Mouse (Mus musculus): Measurements from ENCODE around the gene Hap1. TPM values are rescaled to one million over a fixed set of nuclear protein-coding genes. Genes with fewer than 3 reads are reported as not detected.
"Not testable (repeated sequence)": the region's sequence is repeated elsewhere in the genome, so short reads cannot be mapped to it uniquely, and the experiment has no call there.

Gene Hap1
- polyA plus RNA-seq, 1 experiment from 2014 or later = 0.37 TPM

GRCm38 (mm10) chr11:100312096-100312679 is 43.7 kb downstream of the Hap1 start:
- DNase-seq = no peak
- Histone ChIP-seq H3K36me3 (no peaks in the 10 kb centered on the region), H3K9ac (no peak overlapping the region), H3K4me1 (replicated peaks) (peaks cover 8% of the 10 kb centered on the region), H3K27me3 (no peaks in the 10 kb centered on the region), H3K9me3 (replicated peaks) (no peaks in the 10 kb centered on the region), H3K27ac (no peak overlapping the region), H3K4me2 (no peak overlapping the region), H3K4me3 (replicated peaks) (no peak overlapping the region)
- 42% methylated on average over 5 of the region's 5 CpGs for WGBS (ENCODE audit: insufficient replicate concordance)
- no peak for ATAC-seq (ENCODE audit: low read depth)

GRCm38 (mm10) chr11:100311656-100312055 is 44.3 kb downstream of the Hap1 start:
- ATAC-seq (ENCODE audit: low read depth) (no peak), DNase-seq (no peak)
- Histone ChIP-seq H3K4me2 (no peak overlapping the region), H3K9ac (no peak overlapping the region), H3K4me3 (replicated peaks) (no peak overlapping the region), H3K27me3 (no peaks in the 10 kb centered on the region), H3K36me3 (no peaks in the 10 kb centered on the region), H3K27ac (no peak overlapping the region), H3K9me3 (replicated peaks) (no peaks in the 10 kb centered on the region), H3K4me1 (replicated peaks) (peaks cover 6% of the 10 kb centered on the region; the same call in 1 of the 2 replicates)
- WGBS (ENCODE audit: insufficient replicate concordance) = 67% methylated on average over 1 of the region's 1 CpGs

DNA sequence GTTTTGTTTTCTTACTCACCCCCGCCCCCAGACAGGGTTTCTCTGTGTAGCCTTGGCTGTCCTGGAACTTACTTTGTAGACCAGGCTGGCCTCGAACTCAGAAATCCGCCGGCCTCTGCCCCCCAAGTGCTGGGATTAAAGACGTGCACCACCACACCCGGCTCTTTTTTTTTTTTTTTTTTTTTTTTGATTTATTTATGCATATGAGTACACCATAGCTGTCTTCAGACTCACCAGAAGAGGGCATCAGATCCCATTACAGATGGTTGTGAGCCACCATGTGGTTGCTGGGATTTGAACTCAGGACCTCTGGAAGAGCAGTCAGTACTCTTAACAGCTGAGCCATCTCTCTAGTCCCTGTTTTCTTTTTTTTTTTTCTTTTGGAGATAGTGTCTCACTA is 47.3 kb downstream of the Hap1 start:
- not testable (repeated sequence) for H3K36me3 ChIP-seq; ATAC-seq (ENCODE audit: low read depth); H3K4me3 ChIP-seq (replicated peaks); H3K4me2 ChIP-seq; H3K27me3 ChIP-seq; H3K9me3 ChIP-seq (replicated peaks); H3K4me1 ChIP-seq (replicated peaks); DNase-seq; H3K27ac ChIP-seq; H3K9ac ChIP-seq
- WGBS (ENCODE audit: insufficient replicate concordance) = 75% methylated on average over 6 of the region's 6 CpGs

- Histone ChIP-seq H3K36me3 (no peaks in the 10 kb centered on the region), H3K27ac (no peak overlapping the region), H3K4me1 (replicated peaks) (no peaks in the 10 kb centered on the region), H3K4me2 (no peak overlapping the region), H3K4me3 (replicated peaks) (no peak overlapping the region), H3K27me3 (0 out of 2 replicates have a peak, but pooled peaks cover 4% of the 10 kb centered on the region), H3K9ac (no peak overlapping the region), H3K9me3 (replicated peaks) (no peaks in the 10 kb centered on the region)
- DNase-seq (no peak), ATAC-seq (ENCODE audit: low read depth) (no peak)
- WGBS (ENCODE audit: insufficient replicate concordance) = 73% methylated on average over 5 of the region's 5 CpGs
These were observed 48.0 kb downstream of the Hap1 start for GRCm38 (mm10) chr11:100307900-100308299.

GRCm38 (mm10) chr11:100301292-100301691 is 54.6 kb downstream of the Hap1 start:
- Histone ChIP-seq H3K27ac (no peak overlapping the region), H3K4me3 (replicated peaks) (no peak overlapping the region), H3K4me1 (replicated peaks) (peaks cover 5% of the 10 kb centered on the region), H3K9me3 (replicated peaks) (no peaks in the 10 kb centered on the region), H3K9ac (no peak overlapping the region), H3K27me3 (0 out of 2 replicates have a peak, but pooled peaks cover 4% of the 10 kb centered on the region), H3K36me3 (no peaks in the 10 kb centered on the region), H3K4me2 (no peak overlapping the region)
- DNase-seq (no peak), ATAC-seq (ENCODE audit: low read depth) (no peak)
- 22% methylated on average over 5 of the region's 5 CpGs for WGBS (ENCODE audit: insufficient replicate concordance)

GRCm38 (mm10) chr11:100300293-100300692 is 55.6 kb downstream of the Hap1 start:
- no peaks in the 10 kb centered on the region for H3K36me3 ChIP-seq
- H3K9me3 ChIP-seq (replicated peaks) = no peaks in the 10 kb centered on the region
- H3K27me3 ChIP-seq = 0 out of 2 replicates have a peak, but pooled peaks cover under 1% of the 10 kb centered on the region
- no peak overlapping the region for H3K4me2 ChIP-seq
- H3K4me1 ChIP-seq (replicated peaks) = peaks cover 5% of the 10 kb centered on the region
- no peak overlapping the region for H3K4me3 ChIP-seq (replicated peaks)
- H3K9ac ChIP-seq = no peak overlapping the region
- no peak for ATAC-seq (ENCODE audit: low read depth)
- 6% methylated on average over 5 of the region's 5 CpGs for WGBS (ENCODE audit: insufficient replicate concordance)
- no peak overlapping the region for H3K27ac ChIP-seq
- peak; percentile 65 for DNase-seq

- Histone ChIP-seq H3K36me3 (no peaks in the 10 kb centered on the region), H3K4me3 (replicated peaks) (no peak overlapping the region; the same call in 1 of the 2 replicates), H3K4me1 (replicated peaks) (peaks cover 5% of the 10 kb centered on the region), H3K9ac (no peak overlapping the region; the same call in 1 of the 2 replicates), H3K9me3 (replicated peaks) (no peaks in the 10 kb centered on the region), H3K4me2 (peak overlapping the region; percentile 54), H3K27me3 (no peaks in the 10 kb centered on the region), H3K27ac (no peak overlapping the region)
- peak; percentile 43 for ATAC-seq (ENCODE audit: low read depth)
- peak; percentile 70 for DNase-seq
- 16% methylated on average over 18 of the region's 18 CpGs for WGBS (ENCODE audit: insufficient replicate concordance)
These were observed 57.5 kb downstream of the Hap1 start for GRCm38 (mm10) chr11:100298274-100299036.

GRCm38 (mm10) chr11:100297801-100298200 is 58.1 kb downstream of the Hap1 start:
- no peaks in the 10 kb centered on the region for H3K9me3 ChIP-seq (replicated peaks)
- H3K27me3 ChIP-seq = no peaks in the 10 kb centered on the region
- H3K4me1 ChIP-seq (replicated peaks) = peaks cover 5% of the 10 kb centered on the region
- DNase-seq (no peak), ATAC-seq (ENCODE audit: low read depth) (no peak)
- H3K9ac ChIP-seq = no peak overlapping the region; the same call in 1 of the 2 replicates
- H3K36me3 ChIP-seq = no peaks in the 10 kb centered on the region
- 29% methylated on average over 5 of the region's 5 CpGs for WGBS (ENCODE audit: insufficient replicate concordance)
- H3K27ac ChIP-seq = no peak overlapping the region
- H3K4me2 ChIP-seq = peak overlapping the region; percentile 54
- H3K4me3 ChIP-seq (replicated peaks) = no peak overlapping the region; the same call in 1 of the 2 replicates

Other genes starting within 250 kb of the Hap1 start
- 0.10 and 0.20 TPM in 2 replicates for gene Krt13, start 234.6 kb downstream of the Hap1 start, polyA plus RNA-seq (2015; fragmentation: Nextera tagmentation; extraction: Ambion mirVana)
- 1.5 and 2.1 TPM in 2 replicates for gene Krt15, start 220.2 kb downstream of the Hap1 start, polyA plus RNA-seq (2015; fragmentation: Nextera tagmentation; extraction: Ambion mirVana)
- 2.6 and 4.3 TPM in 2 replicates for gene Krt19, start 207.5 kb downstream of the Hap1 start, polyA plus RNA-seq (2015; fragmentation: Nextera tagmentation; extraction: Ambion mirVana)
- gene Krt9, start 162.9 kb downstream of the Hap1 start, polyA plus RNA-seq (2015; fragmentation: Nextera tagmentation; extraction: Ambion mirVana) = not detected in 2 replicates
- 0.90 and 1.0 TPM in 2 replicates for gene Krt14, start 148.6 kb downstream of the Hap1 start, polyA plus RNA-seq (2015; fragmentation: Nextera tagmentation; extraction: Ambion mirVana)
- not detected in 2 replicates for gene Krt16, start 107.2 kb downstream of the Hap1 start, polyA plus RNA-seq (2015; fragmentation: Nextera tagmentation; extraction: Ambion mirVana)
- gene Krt17, start 95.1 kb downstream of the Hap1 start, polyA plus RNA-seq (2015; fragmentation: Nextera tagmentation; extraction: Ambion mirVana) = 0.41 and 0.62 TPM in 2 replicates
- not detected in 2 replicates for gene Krt42, start 86.3 kb downstream of the Hap1 start, polyA plus RNA-seq (2015; fragmentation: Nextera tagmentation; extraction: Ambion mirVana)
- gene Eif1, start 36.2 kb downstream of the Hap1 start, polyA plus RNA-seq (2015; fragmentation: Nextera tagmentation; extraction: Ambion mirVana) = 1,883 and 1,943 TPM in 2 replicates
- gene Gast, start 21.7 kb downstream of the Hap1 start, polyA plus RNA-seq (2015; fragmentation: Nextera tagmentation; extraction: Ambion mirVana) = not detected in 2 replicates
- gene Jup, start 41.6 kb upstream of the Hap1 start, polyA plus RNA-seq (2015; fragmentation: Nextera tagmentation; extraction: Ambion mirVana) = 13.2 and 15.5 TPM in 2 replicates
- gene P3h4, start 58.7 kb upstream of the Hap1 start, polyA plus RNA-seq (2015; fragmentation: Nextera tagmentation; extraction: Ambion mirVana) = 5.8 and 6.0 TPM in 2 replicates
- 11.8 and 13.1 TPM in 2 replicates for gene Fkbp10, start 59.6 kb upstream of the Hap1 start, polyA plus RNA-seq (2015; fragmentation: Nextera tagmentation; extraction: Ambion mirVana)
- 25.1 and 27.6 TPM in 2 replicates for gene Nt5c3b, start 85.7 kb upstream of the Hap1 start, polyA plus RNA-seq (2015; fragmentation: Nextera tagmentation; extraction: Ambion mirVana)
- 0.08 and 0.24 TPM in 2 replicates for gene Klhl10, start 85.8 kb upstream of the Hap1 start, polyA plus RNA-seq (2015; fragmentation: Nextera tagmentation; extraction: Ambion mirVana)
- 2.4 and 2.6 TPM in 2 replicates for gene Klhl11, start 116.6 kb upstream of the Hap1 start, polyA plus RNA-seq (2015; fragmentation: Nextera tagmentation; extraction: Ambion mirVana)
- 86.2 and 108 TPM in 2 replicates for gene Acly, start 171.9 kb upstream of the Hap1 start, polyA plus RNA-seq (2015; fragmentation: Nextera tagmentation; extraction: Ambion mirVana)
- gene Ttc25, start 189.5 kb upstream of the Hap1 start, polyA plus RNA-seq (2015; fragmentation: Nextera tagmentation; extraction: Ambion mirVana) = 0.08 and 0.16 TPM in 2 replicates
- 13.2 and 14.1 TPM in 2 replicates for gene Cnp, start 218.8 kb upstream of the Hap1 start, polyA plus RNA-seq (2015; fragmentation: Nextera tagmentation; extraction: Ambion mirVana)

Measured in liver, embryonic 13.5 days (tissue).